Mouse (Mus musculus) MEL (cell line): Measurements from ENCODE around the gene Hoxa3. TPM values are rescaled to one million over a fixed set of nuclear protein-coding genes. Genes with fewer than 3 reads are reported as not detected.

Experiments
- DNase-seq: peaks from one replicate; pipeline ENCODE4 v3.0.0; 2011; ENCODE audit warnings: low read depth, low spot score
- H3K27ac ChIP-seq: 2 replicates; pipeline ENCODE4 v1.5.1; 2012; ENCODE audit warnings: low read depth, mild to moderate bottlenecking, control low read depth, low read length, moderate library complexity; ENCODE audit not compliant: control insufficient read depth
- H3K27me3 ChIP-seq, 2 experiments: fragments of 150-350 bp in 1 of 2; sonication (generic) in 1 of 2; 2 replicates each; pipeline ENCODE4 v1.6.1; 2012; ENCODE audit warnings: low read length in 2 of 2, mild to moderate bottlenecking in 2 of 2, improper control_type of control experiment in 1 of 2, moderate library complexity in 1 of 2; ENCODE audit not compliant: insufficient read depth in 2 of 2, control insufficient read depth in 1 of 2
- H3K36me3 ChIP-seq, 2 experiments: 2 replicates each; pipeline ENCODE4 v1.6.1; 2012 to 2014; ENCODE audit warnings: low read length in 2 of 2, improper control_type of control experiment in 1 of 2, inconsistent platforms in 1 of 2, mild to moderate bottlenecking in 1 of 2; ENCODE audit not compliant: insufficient read depth in 2 of 2, control insufficient read depth in 1 of 2
- H3K4me1 ChIP-seq, 2 experiments: fragments of 150-350 bp in 1 of 2; sonication (generic) in 1 of 2; 2 replicates each; pipeline ENCODE4 v1.6.1; 2012; ENCODE audit warnings: low read length in 2 of 2, improper control_type of control experiment in 1 of 2, mild to moderate bottlenecking in 1 of 2; ENCODE audit not compliant: insufficient read depth in 2 of 2, control insufficient read depth in 1 of 2
- H3K4me3 ChIP-seq, 2 experiments: fragments of 150-350 bp in 1 of 2; sonication (generic) in 1 of 2; 2 replicates each; pipeline ENCODE4 v1.5.1; 2012; ENCODE audit warnings: low read depth in 2 of 2, low read length in 2 of 2, mild to moderate bottlenecking in 2 of 2, moderate library complexity in 2 of 2, control low read depth in 1 of 2, improper control_type of control experiment in 1 of 2; ENCODE audit not compliant: control insufficient read depth in 1 of 2, insufficient read depth in 1 of 2
- H3K79me2 ChIP-seq: 2 replicates; pipeline ENCODE4 v1.6.1; 2012; ENCODE audit warnings: mild to moderate bottlenecking, low read length, moderate library complexity; ENCODE audit not compliant: control insufficient read depth, poor library complexity, insufficient read depth
- H3K9ac ChIP-seq: 2 replicates; pipeline ENCODE4 v1.6.1; 2012; ENCODE audit warnings: low read depth, mild to moderate bottlenecking, control low read depth, low read length, moderate library complexity; ENCODE audit not compliant: control insufficient read depth, poor library complexity, severe bottlenecking
- H3K9me3 ChIP-seq: fragments of 150-350 bp; sonication (generic); replicated peaks from 2 replicates; pipeline ENCODE4 v1.6.1; 2012; ENCODE audit warnings: mild to moderate bottlenecking, low read length, improper control_type of control experiment, moderate library complexity; ENCODE audit not compliant: insufficient read depth
- BHLHE40 ChIP-seq: IDR thresholded peaks from 2 replicates; pipeline ENCODE4 v1.6.1; 2012; ENCODE audit warnings: low read depth, mild to moderate bottlenecking, inconsistent platforms, low read length, improper control_type of control experiment, borderline replicate concordance
- CHD1 ChIP-seq: IDR thresholded peaks from 2 replicates; pipeline ENCODE4 v1.6.1; 2012; ENCODE audit warnings: low read depth, mild to moderate bottlenecking, inconsistent platforms, low read length, improper control_type of control experiment
- CHD2 ChIP-seq: IDR thresholded peaks from 2 replicates; pipeline ENCODE4 v1.6.1; 2011; ENCODE audit warnings: low read length, improper control_type of control experiment
- CTCF ChIP-seq, 3 experiments: IDR thresholded peaks in 2 of 3; conservative IDR thresholded peaks in 1 of 3; 2 replicates each; pipeline ENCODE4 v1.5.1; 2011 to 2012; ENCODE audit warnings: low read length in 3 of 3, low read depth in 2 of 3, mild to moderate bottlenecking in 2 of 3, improper control_type of control experiment in 1 of 3, inconsistent platforms in 1 of 3, mixed read lengths in 1 of 3, moderate library complexity in 1 of 3; ENCODE audit not compliant: control insufficient read depth in 1 of 3, insufficient read depth in 1 of 3, poor library complexity in 1 of 3, severe bottlenecking in 1 of 3
- E2F4 ChIP-seq: IDR thresholded peaks from 2 replicates; pipeline ENCODE4 v1.6.1; 2011; ENCODE audit warnings: low read depth, low read length, improper control_type of control experiment, borderline replicate concordance
- ELF1 ChIP-seq: IDR thresholded peaks from 2 replicates; pipeline ENCODE4 v1.6.1; 2014; ENCODE audit warnings: low read depth, mild to moderate bottlenecking, inconsistent platforms, low read length, improper control_type of control experiment, moderate library complexity
- EP300 ChIP-seq, 2 experiments: IDR thresholded peaks; 2 replicates each; pipeline ENCODE4 v1.6.1; 2011; ENCODE audit warnings: improper control_type of control experiment in 2 of 2, low read length in 2 of 2, low read depth in 1 of 2, mild to moderate bottlenecking in 1 of 2
- GABPA ChIP-seq: IDR thresholded peaks from 2 replicates; pipeline ENCODE4 v1.6.1; 2012; ENCODE audit warnings: low read depth, mild to moderate bottlenecking, inconsistent platforms, low read length, improper control_type of control experiment, moderate library complexity
- HCFC1 ChIP-seq: IDR thresholded peaks from 2 replicates; pipeline ENCODE4 v1.6.1; 2012; ENCODE audit warnings: low read depth, mild to moderate bottlenecking, inconsistent platforms, low read length, improper control_type of control experiment, moderate library complexity
- JUND ChIP-seq: IDR thresholded peaks from 2 replicates; pipeline ENCODE4 v1.6.1; 2011; ENCODE audit warnings: low read depth, mild to moderate bottlenecking, improper control_type of control experiment, low read length
- KAT2A ChIP-seq: conservative IDR thresholded peaks from 2 replicates; pipeline ENCODE4 v1.6.1; 2012; ENCODE audit warnings: low read depth, low read length, improper control_type of control experiment, inconsistent platforms
- MAFK ChIP-seq: IDR thresholded peaks from 2 replicates; pipeline ENCODE4 v1.6.1; 2011; ENCODE audit warnings: low read depth, mild to moderate bottlenecking, low read length, improper control_type of control experiment, borderline replicate concordance
- MEF2A ChIP-seq: IDR thresholded peaks from 2 replicates; pipeline ENCODE4 v1.6.1; 2014; ENCODE audit warnings: low read depth, mild to moderate bottlenecking, inconsistent platforms, low read length, improper control_type of control experiment; ENCODE audit not compliant: poor library complexity, insufficient replicate concordance, severe bottlenecking; ENCODE audit errors: extremely low read depth
- MYB ChIP-seq: IDR thresholded peaks from 2 replicates; pipeline ENCODE4 v1.6.1; 2011; ENCODE audit warnings: mild to moderate bottlenecking, low read depth, low read length, improper control_type of control experiment
- NELFE ChIP-seq: IDR thresholded peaks from 2 replicates; pipeline ENCODE4 v1.6.1; 2011; ENCODE audit warnings: low read depth, low read length, improper control_type of control experiment
- NRF1 ChIP-seq: IDR thresholded peaks from 2 replicates; pipeline ENCODE4 v1.6.1; 2014; ENCODE audit warnings: low read depth, mild to moderate bottlenecking, inconsistent platforms, low read length, improper control_type of control experiment, moderate library complexity; ENCODE audit not compliant: poor library complexity, insufficient read depth, severe bottlenecking
- POLR2A ChIP-seq, 2 experiments: IDR thresholded peaks; 2 replicates each; pipeline ENCODE4 v1.6.1; 2011 to 2012; ENCODE audit warnings: low read length in 2 of 2, mild to moderate bottlenecking in 2 of 2, control low read depth in 1 of 2, improper control_type of control experiment in 1 of 2, low read depth in 1 of 2, moderate library complexity in 1 of 2; ENCODE audit not compliant: control insufficient read depth in 1 of 2, insufficient read depth in 1 of 2, poor library complexity in 1 of 2
- POLR2AphosphoS5 ChIP-seq: IDR thresholded peaks from 2 replicates; pipeline ENCODE4 v1.6.1; 2012; ENCODE audit warnings: low read depth, borderline replicate concordance, mild to moderate bottlenecking, inconsistent platforms, low read length, moderate library complexity, mixed read lengths
- RAD21 ChIP-seq: IDR thresholded peaks from 2 replicates; pipeline ENCODE4 v1.6.1; 2011; ENCODE audit warnings: mild to moderate bottlenecking, low read depth, low read length, improper control_type of control experiment
- SIN3A ChIP-seq: IDR thresholded peaks from 2 replicates; pipeline ENCODE4 v1.6.1; 2012; ENCODE audit warnings: low read length, improper control_type of control experiment, inconsistent platforms
- SMC3 ChIP-seq: IDR thresholded peaks from 2 replicates; pipeline ENCODE4 v1.6.1; 2011; ENCODE audit warnings: low read depth, low read length, improper control_type of control experiment
- TAL1 ChIP-seq: IDR thresholded peaks from 2 replicates; pipeline ENCODE4 v1.6.1; 2012; ENCODE audit warnings: mild to moderate bottlenecking, inconsistent platforms, low read length, moderate library complexity, mixed read lengths
- TCF12 ChIP-seq: IDR thresholded peaks from 2 replicates; pipeline ENCODE4 v1.6.1; 2014; ENCODE audit warnings: low read depth, mild to moderate bottlenecking, inconsistent platforms, low read length, improper control_type of control experiment, moderate library complexity
- UBTF ChIP-seq: IDR thresholded peaks from 2 replicates; pipeline ENCODE4 v1.6.1; 2012; ENCODE audit warnings: low read depth, mild to moderate bottlenecking, inconsistent platforms, low read length, improper control_type of control experiment, moderate library complexity, borderline replicate concordance; ENCODE audit not compliant: insufficient read depth
- USF1 ChIP-seq: IDR thresholded peaks from 2 replicates; pipeline ENCODE4 v1.6.1; 2014; ENCODE audit warnings: low read depth, mild to moderate bottlenecking, inconsistent platforms, low read length, improper control_type of control experiment, moderate library complexity
- USF2 ChIP-seq, 2 experiments: IDR thresholded peaks; 2 replicates each; pipeline ENCODE4 v1.6.1; 2011 to 2012; ENCODE audit warnings: improper control_type of control experiment in 2 of 2, low read length in 2 of 2, borderline replicate concordance in 1 of 2, inconsistent platforms in 1 of 2, low read depth in 1 of 2, mild to moderate bottlenecking in 1 of 2; ENCODE audit not compliant: insufficient read depth in 1 of 2
- ZC3H11A ChIP-seq: IDR thresholded peaks from 2 replicates; pipeline ENCODE4 v1.6.1; 2012; ENCODE audit warnings: low read depth, mild to moderate bottlenecking, inconsistent platforms, low read length, improper control_type of control experiment
- ZNF384 ChIP-seq: IDR thresholded peaks from 2 replicates; pipeline ENCODE4 v1.6.1; 2012; ENCODE audit warnings: low read depth, mild to moderate bottlenecking, inconsistent platforms, low read length, improper control_type of control experiment
- polyA plus RNA-seq, 2 experiments: library from polyadenylated mRNA; stranded (reverse) in 1 of 2; unstranded in 1 of 2; fragments of >175 nt in 1 of 2; fragments of >200 nt in 1 of 2; gene quantifications; 2 replicates each; pipeline versions ENCODE4 v1.2.1 to v1.2.4; 2012; ENCODE audit warnings: low replicate concordance in 2 of 2, low read depth in 1 of 2; ENCODE audit not compliant: insufficient read length in 2 of 2, insufficient read depth in 1 of 2, missing spikeins in 1 of 2
- total RNA-seq: library from RNA; depleted of rRNA; stranded (reverse); fragments of 300-350 nt; gene quantifications from 2 replicates; pipeline ENCODE4 v1.2.3, GENCODE M21; 2012

Gene Hoxa3
- total and polyA plus RNA-seq, 3 experiments = not detected

- Histone ChIP-seq H3K27ac (no peak overlapping the region), H3K79me2 (no peaks in the 10 kb centered on the region), H3K36me3 (no peaks in the 10 kb centered on the region), H3K4me1 (no peaks in the 10 kb centered on the region), H3K9ac (no peak overlapping the region), H3K9me3 (no peaks in the 10 kb centered on the region), H3K27me3 (no peaks in the 10 kb centered on the region), H3K4me3 (no peak overlapping the region)
- no peak for DNase-seq
- no peak for TF ChIP-seq JUND
- no peak for TF ChIP-seq CHD2
- no peak for TF ChIP-seq CHD1
- no peak for TF ChIP-seq SIN3A
- TF ChIP-seq SMC3 = no peak
- no peak for TF ChIP-seq TAL1
- TF ChIP-seq ZNF384 = no peak
- TF ChIP-seq UBTF = no peak
- no peak for TF ChIP-seq POLR2AphosphoS5
- no peak for TF ChIP-seq ELF1
- TF ChIP-seq TCF12 = no peak
- TF ChIP-seq RAD21 = no peak
- no peak for TF ChIP-seq EP300 (IDR thresholded peaks at IDR 0.05; ENCODE audit: low read depth in 1 of 2, low read length in 2 of 2)
- no peak for TF ChIP-seq CTCF (IDR thresholded peaks at IDR 0.05 in 2 of 3, conservative IDR thresholded peaks at IDR 0.05 in 1 of 3; ENCODE audit: control insufficient read depth in 1 of 3, insufficient read depth in 1 of 3, low read depth in 2 of 3, low read length in 3 of 3, poor library complexity in 1 of 3, severe bottlenecking in 1 of 3)
- TF ChIP-seq MAFK = no peak
- TF ChIP-seq NELFE = no peak
- TF ChIP-seq HCFC1 = no peak
- no peak for TF ChIP-seq ZC3H11A
- no peak for TF ChIP-seq MYB
Observed at GRCm38 (mm10) chr6:52243681-52244121, 30.6 kb upstream of the Hoxa3 start.

- DNase-seq = no peak
- Histone ChIP-seq H3K4me1 (no peaks in the 10 kb centered on the region), H3K36me3 (no peaks in the 10 kb centered on the region), H3K4me3 (no peak overlapping the region), H3K79me2 (no peaks in the 10 kb centered on the region), H3K27ac (no peak overlapping the region), H3K9me3 (no peaks in the 10 kb centered on the region), H3K9ac (no peak overlapping the region), H3K27me3 (no peaks in the 10 kb centered on the region)
- TF ChIP-seq USF2 (IDR thresholded peaks at IDR 0.05; ENCODE audit: borderline replicate concordance in 1 of 2, insufficient read depth in 1 of 2, low read depth in 1 of 2, low read length in 2 of 2) (no peak), ELF1 (no peak), RAD21 (no peak), GABPA (no peak), ZNF384 (no peak), TCF12 (no peak), MEF2A (no peak), KAT2A (no peak), NELFE (no peak), NRF1 (no peak), BHLHE40 (no peak), E2F4 (no peak), USF1 (no peak), ZC3H11A (no peak), POLR2A (IDR thresholded peaks at IDR 0.05; ENCODE audit: control insufficient read depth in 1 of 2, insufficient read depth in 1 of 2, low read depth in 1 of 2, low read length in 2 of 2, poor library complexity in 1 of 2) (no peak), CHD1 (no peak), JUND (no peak), HCFC1 (no peak)
Observed at GRCm38 (mm10) chr6:52242801-52243332, 29.7 kb upstream of the Hoxa3 start.
